Mouse (Mus musculus) CH12.LX (cell line): ENCODE data around the gene Creb3l1.

ENCODE experiments used
- CHD2 ChIP-seq: IDR thresholded peaks from 2 replicates; pipeline ENCODE4 v1.6.1; 2011; ENCODE audit warnings: low read length, improper control_type of control experiment
- CTCF ChIP-seq, 2 experiments: IDR thresholded peaks in 1 of 2; conservative IDR thresholded peaks in 1 of 2; 2 replicates each; pipeline ENCODE4 v1.5.1; 2011 to 2012; ENCODE audit warnings: low read depth in 2 of 2, low read length in 2 of 2, improper control_type of control experiment in 1 of 2, inconsistent platforms in 1 of 2, mild to moderate bottlenecking in 1 of 2, moderate library complexity in 1 of 2
- E2F4 ChIP-seq: IDR thresholded peaks from 2 replicates; pipeline ENCODE4 v1.6.1; 2011; ENCODE audit warnings: low read depth, low read length, improper control_type of control experiment; ENCODE audit not compliant: insufficient replicate concordance
- EP300 ChIP-seq: IDR thresholded peaks from 2 replicates; pipeline ENCODE4 v1.6.1; 2011; ENCODE audit warnings: low read length, improper control_type of control experiment
- ETS1 ChIP-seq: conservative IDR thresholded peaks from 2 replicates; pipeline ENCODE4 v1.6.1; 2012; ENCODE audit warnings: low read depth, mild to moderate bottlenecking, inconsistent platforms, low read length, improper control_type of control experiment, moderate library complexity
- MAFK ChIP-seq: IDR thresholded peaks from 2 replicates; pipeline ENCODE4 v1.6.1; 2011; ENCODE audit warnings: low read length, improper control_type of control experiment; ENCODE audit not compliant: insufficient replicate concordance
- MAX ChIP-seq: IDR thresholded peaks from 2 replicates; pipeline ENCODE4 v1.6.1; 2011; ENCODE audit warnings: low read length, improper control_type of control experiment
- NELFE ChIP-seq: IDR thresholded peaks from 2 replicates; pipeline ENCODE4 v1.6.1; 2011; ENCODE audit warnings: low read depth, low read length, improper control_type of control experiment
- POLR2A ChIP-seq: IDR thresholded peaks from 2 replicates; pipeline ENCODE4 v1.6.1; 2011; ENCODE audit warnings: low read depth, mild to moderate bottlenecking, improper control_type of control experiment, low read length
- POLR2AphosphoS2 ChIP-seq: IDR thresholded peaks from 2 replicates; pipeline ENCODE4 v1.6.1; 2011; ENCODE audit warnings: low read depth, low read length, improper control_type of control experiment
- SMC3 ChIP-seq: IDR thresholded peaks from 2 replicates; pipeline ENCODE4 v1.6.1; 2011; ENCODE audit warnings: low read depth, low read length, improper control_type of control experiment
- TCF12 ChIP-seq: IDR thresholded peaks from 2 replicates; pipeline ENCODE4 v1.6.1; 2014; ENCODE audit warnings: low read depth, mild to moderate bottlenecking, inconsistent platforms, low read length, improper control_type of control experiment
- USF2 ChIP-seq: conservative IDR thresholded peaks from 2 replicates; pipeline ENCODE4 v1.6.1; 2011; ENCODE audit warnings: low read depth, low read length, improper control_type of control experiment
- ZNF384 ChIP-seq: IDR thresholded peaks from 2 replicates; pipeline ENCODE4 v1.6.1; 2012; ENCODE audit warnings: low read depth, low read length, improper control_type of control experiment, inconsistent platforms

- no peak for TF ChIP-seq CTCF (conservative IDR thresholded peaks at IDR 0.05 in 1 of 2, IDR thresholded peaks at IDR 0.05 in 1 of 2; ENCODE audit: low read depth in 2 of 2, low read length in 2 of 2)
- TF ChIP-seq MAFK = no peak
- TF ChIP-seq CHD2 = no peak
- no peak for TF ChIP-seq POLR2AphosphoS2
- TF ChIP-seq ZNF384 = no peak
- TF ChIP-seq POLR2A = no peak
- TF ChIP-seq MAX = no peak
- TF ChIP-seq SMC3 = no peak
- TF ChIP-seq USF2 = no peak
- no peak for TF ChIP-seq E2F4
- TF ChIP-seq TCF12 = no peak
- TF ChIP-seq ETS1 = no peak
- no peak for TF ChIP-seq NELFE
- no peak for TF ChIP-seq EP300
These were observed 10.1 kb downstream of the Creb3l1 start for GRCm38 (mm10) chr2:92014248-92014647.
